Mouse (Mus musculus) spleen, adult 2 months (tissue): ENCODE results near the gene Trp73. TPM values are rescaled to one million over a fixed set of nuclear protein-coding genes. Genes with fewer than 3 reads are reported as not detected.

Source experiments
- DNase-seq, 2 experiments: peaks; one replicate each; pipeline versions ENCODE4 v3.0.0 to v3.0.0-alpha.2; 2012 to 2021; ENCODE audit warnings: low spot score in 2 of 2, low read depth in 1 of 2
- H3K27ac ChIP-seq: fragments of 200-500 bp; 2 replicates; pipeline ENCODE4 v1.5.1; 2012; ENCODE audit warnings: low read length, inconsistent platforms; ENCODE audit not compliant: insufficient read depth
- H3K27me3 ChIP-seq: fragments of 200-500 bp; 2 replicates; pipeline ENCODE4 v1.6.1; 2012; ENCODE audit warnings: mild to moderate bottlenecking, moderate library complexity, low read length, inconsistent platforms; ENCODE audit not compliant: control insufficient read depth, insufficient read depth
- H3K36me3 ChIP-seq: fragments of 200-500 bp; 2 replicates; pipeline ENCODE4 v1.6.1; 2012; ENCODE audit warnings: mild to moderate bottlenecking, low read length, inconsistent platforms; ENCODE audit not compliant: control insufficient read depth, insufficient read depth
- H3K4me1 ChIP-seq: fragments of 200-500 bp; 2 replicates; pipeline ENCODE4 v1.6.1; 2011; ENCODE audit warnings: inconsistent platforms; ENCODE audit not compliant: control insufficient read depth, insufficient read depth, insufficient read length
- H3K4me3 ChIP-seq: fragments of 200-500 bp; 2 replicates; pipeline ENCODE4 v1.5.1; 2011; ENCODE audit warnings: mild to moderate bottlenecking, inconsistent platforms; ENCODE audit not compliant: insufficient read depth, insufficient read length; ENCODE audit errors: extremely low read depth
- CTCF ChIP-seq: fragments of 200-500 bp; IDR thresholded peaks from 2 replicates; pipeline ENCODE4 v1.5.1; 2011; ENCODE audit warnings: mild to moderate bottlenecking, inconsistent platforms; ENCODE audit not compliant: insufficient read depth, insufficient read length, insufficient replicate concordance; ENCODE audit errors: extremely low read depth
- POLR2A ChIP-seq: fragments of 200-500 bp; IDR thresholded peaks from 2 replicates; pipeline ENCODE4 v1.6.1; 2011; ENCODE audit warnings: low read depth, low read length, inconsistent platforms
- WGBS: fragments of 180-500 bp; shearing (Covaris S2); methylation state at CpG from one replicate; pipeline ENCODE4 v1.1.7; 2018; 5-methylcytosine and 5-hydroxymethylcytosine counted together
- polyA plus RNA-seq: library from polyadenylated mRNA; depleted of rRNA; stranded (reverse); fragments of >200 nt; gene quantifications from 2 replicates; pipeline ENCODE4 v1.2.3, GENCODE M21; 2012

Gene Trp73
- polyA plus RNA-seq, 1 experiment, result 0.34 TPM

DNA sequence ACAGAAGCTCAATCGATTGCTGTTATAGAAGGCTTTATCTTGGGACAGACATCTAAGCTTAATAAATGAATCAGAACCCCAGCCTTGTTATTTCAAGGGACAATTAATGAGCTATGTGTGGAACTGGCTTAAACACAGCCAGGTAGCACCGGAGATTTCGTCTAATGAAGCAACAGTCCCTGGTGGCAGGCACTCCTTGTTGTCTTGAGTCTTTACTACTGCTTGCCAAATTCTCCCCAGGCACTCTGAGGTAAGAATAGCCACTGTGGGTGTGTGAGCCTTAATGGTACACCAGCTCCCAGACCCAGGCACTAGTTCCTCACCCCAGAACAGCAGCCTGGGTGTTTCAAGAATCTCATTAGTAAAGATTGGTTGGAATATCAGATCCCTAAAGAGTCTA is 88.6 kb downstream of the Trp73 start:
- 87% methylated on average over 3 of the region's 3 CpGs for WGBS
- no peak overlapping the region for H3K4me3 ChIP-seq
- no peak for DNase-seq

GRCm38 (mm10) chr4:154045837-154046236 is 94.2 kb downstream of the Trp73 start:
- Histone ChIP-seq H3K4me1 (no peaks in the 10 kb centered on the region), H3K4me3 (no peak overlapping the region), H3K27ac (no peak overlapping the region), H3K36me3 (no peaks in the 10 kb centered on the region), H3K27me3 (no peaks in the 10 kb centered on the region)
- DNase-seq, result no peak
- 66% methylated on average over 5 of the region's 5 CpGs for WGBS
- no peak for TF ChIP-seq POLR2A
- no peak for TF ChIP-seq CTCF

More for the DNA sequence above, 88.6 kb downstream of the Trp73 start:
- no peak for TF ChIP-seq POLR2A
- TF ChIP-seq CTCF, result no peak
- Histone ChIP-seq H3K36me3 (no peaks in the 10 kb centered on the region), H3K4me1 (no peaks in the 10 kb centered on the region), H3K27ac (no peak overlapping the region), H3K27me3 (no peaks in the 10 kb centered on the region)

- Histone ChIP-seq H3K4me3 (no peak within 1 kb of the TSS), H3K36me3 (no peaks in the 10 kb centered on the region), H3K27ac (no peak within 1 kb of the TSS), H3K4me1 (no peaks in the 10 kb centered on the region), H3K27me3 (no peaks in the 10 kb centered on the region)
- no peak for TF ChIP-seq POLR2A
- TF ChIP-seq CTCF, result no peak
- 86% methylated on average over 9 of the region's 9 CpGs for WGBS
- no peak for DNase-seq
These were observed 97.4 kb downstream of the Trp73 start, which contains the start of gene Ccdc27 for GRCm38 (mm10) chr4:154042577-154042976. Gene Ccdc27 (minus strand): TSS chr4:154042677.

- 54% methylated on average over 3 of the region's 3 CpGs for WGBS
- H3K27ac ChIP-seq, result no peak overlapping the region
- TF ChIP-seq CTCF (no peak), POLR2A (no peak)
- no peaks in the 10 kb centered on the region for H3K4me1 ChIP-seq
- DNase-seq, result no peak
- H3K27me3 ChIP-seq, result no peaks in the 10 kb centered on the region
- no peak overlapping the region for H3K4me3 ChIP-seq
- H3K36me3 ChIP-seq, result no peaks in the 10 kb centered on the region
These were observed 102.9 kb downstream of the Trp73 start for GRCm38 (mm10) chr4:154037123-154037522.

GRCm38 (mm10) chr4:154028646-154029045 is 111.4 kb downstream of the Trp73 start:
- no peak overlapping the region for H3K4me3 ChIP-seq
- peaks cover 2% of the 10 kb centered on the region; the same call in 1 of the 2 replicates for H3K27me3 ChIP-seq
- no peak overlapping the region for H3K27ac ChIP-seq
- no peak for DNase-seq
- H3K36me3 ChIP-seq, result no peaks in the 10 kb centered on the region
- H3K4me1 ChIP-seq, result no peaks in the 10 kb centered on the region; the same call in 1 of the 2 replicates
- TF ChIP-seq CTCF (no peak), POLR2A (no peak)

- Histone ChIP-seq H3K36me3 (no peaks in the 10 kb centered on the region), H3K4me3 (no peak overlapping the region), H3K4me1 (no peaks in the 10 kb centered on the region; the same call in 1 of the 2 replicates), H3K27me3 (peaks cover 2% of the 10 kb centered on the region; the same call in 1 of the 2 replicates), H3K27ac (no peak overlapping the region)
- 81% methylated on average over 7 of the region's 7 CpGs for WGBS
- no peak for DNase-seq
- no peak for TF ChIP-seq CTCF
- TF ChIP-seq POLR2A, result no peak
These were observed 111.9 kb downstream of the Trp73 start for GRCm38 (mm10) chr4:154028066-154028465.

- Histone ChIP-seq H3K4me1 (no peaks in the 10 kb centered on the region; the same call in 1 of the 2 replicates), H3K27me3 (peaks cover 2% of the 10 kb centered on the region; the same call in 1 of the 2 replicates), H3K4me3 (peak overlapping the region; percentile 47; the same call in 1 of the 2 replicates), H3K27ac (no peak overlapping the region), H3K36me3 (peaks cover 7% of the 10 kb centered on the region)
- no peak for DNase-seq
- 42% methylated on average over 2 of the region's 2 CpGs for WGBS
- TF ChIP-seq CTCF (no peak), POLR2A (no peak)
These were observed 113.6 kb downstream of the Trp73 start for GRCm38 (mm10) chr4:154026441-154026761.
